Mouse (Mus musculus) regulatory T cell (primary cell): ENCODE data around the gene Ppm1f.

Source experiments
- in situ Hi-C: fragments of 300-600 bp; cut with MboI, MseI; formaldehyde crosslinking; loops from one replicate; pipeline ENCODE4 v1.15.1; 2025; ENCODE audit warnings: high pct_unique_total_duplicates

Gene Ppm1f

DNA sequence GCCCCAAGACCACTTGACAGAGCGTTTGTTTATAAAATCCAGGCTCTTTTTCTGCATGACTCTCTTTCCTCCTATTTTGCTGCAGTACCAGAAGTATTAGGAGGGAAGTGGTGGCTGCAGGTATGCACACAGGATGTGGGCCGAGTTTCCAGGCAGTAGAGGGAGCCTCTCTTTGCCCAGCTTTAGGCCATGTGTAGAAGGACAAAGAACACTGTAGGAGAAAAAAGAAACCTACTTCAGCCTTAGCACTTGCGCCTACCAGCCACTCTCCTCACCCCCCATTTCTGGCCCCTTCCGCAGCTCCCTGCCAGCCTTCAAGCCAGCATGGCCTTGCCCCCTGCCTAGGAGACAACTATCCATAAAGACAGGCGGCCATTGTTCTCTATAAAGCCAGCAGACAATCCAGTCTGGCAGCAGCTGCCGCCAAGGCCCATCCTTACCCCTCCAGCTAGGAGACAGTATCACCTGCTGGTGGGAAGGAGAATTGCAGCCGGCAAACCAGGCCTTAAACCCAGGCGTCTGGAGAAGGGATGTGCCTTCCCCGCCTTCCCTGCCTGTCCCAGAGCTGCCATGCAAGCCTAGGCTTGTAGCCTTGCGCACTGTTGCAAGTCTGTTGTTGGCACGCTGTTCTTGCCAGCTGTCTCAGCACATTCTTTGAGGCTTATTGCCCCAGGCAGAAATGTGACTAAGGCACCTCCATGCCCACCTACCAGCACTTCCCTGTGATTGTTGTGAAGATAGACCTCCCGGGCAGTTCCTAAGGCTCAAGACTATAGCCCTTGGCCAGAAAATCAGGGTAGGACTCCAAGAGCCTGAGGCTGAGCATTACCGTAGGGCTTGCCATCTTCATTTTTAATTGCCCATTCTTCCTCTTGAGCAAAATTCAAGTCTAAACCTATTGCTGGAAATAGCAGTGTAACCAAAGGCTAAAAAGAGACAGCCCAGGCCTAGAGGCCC lies 15.7 kb downstream of the Ppm1f start:
- in situ Hi-C loops, result loop anchor here (5.0 kb wide), 1 partner anchor 50 kb away; the partner anchor contains the start of gene Igll1

DNA sequence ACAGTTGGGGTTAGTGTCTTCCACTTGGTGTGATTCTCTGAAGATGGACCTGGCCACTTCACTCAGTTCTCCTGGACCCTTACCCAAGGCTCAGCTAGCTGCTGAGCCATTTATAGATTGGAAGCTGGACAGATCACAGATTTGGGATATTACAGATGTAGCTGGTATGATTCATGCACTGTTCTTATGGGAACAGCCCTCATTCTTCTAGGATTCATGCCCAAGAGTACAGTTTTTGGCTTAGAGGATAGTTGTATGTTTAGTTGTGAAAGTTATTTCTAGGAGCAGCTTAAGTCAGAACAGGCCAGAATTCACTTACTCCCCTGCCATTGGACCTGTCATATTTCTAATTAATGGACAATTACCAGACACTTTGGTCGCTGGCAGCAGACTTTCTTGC lies 17.2 kb downstream of the Ppm1f start:
- in situ Hi-C loops, result loop anchor here (5.0 kb wide), 1 partner anchor 51 kb away; the partner anchor contains the start of gene Igll1

DNA sequence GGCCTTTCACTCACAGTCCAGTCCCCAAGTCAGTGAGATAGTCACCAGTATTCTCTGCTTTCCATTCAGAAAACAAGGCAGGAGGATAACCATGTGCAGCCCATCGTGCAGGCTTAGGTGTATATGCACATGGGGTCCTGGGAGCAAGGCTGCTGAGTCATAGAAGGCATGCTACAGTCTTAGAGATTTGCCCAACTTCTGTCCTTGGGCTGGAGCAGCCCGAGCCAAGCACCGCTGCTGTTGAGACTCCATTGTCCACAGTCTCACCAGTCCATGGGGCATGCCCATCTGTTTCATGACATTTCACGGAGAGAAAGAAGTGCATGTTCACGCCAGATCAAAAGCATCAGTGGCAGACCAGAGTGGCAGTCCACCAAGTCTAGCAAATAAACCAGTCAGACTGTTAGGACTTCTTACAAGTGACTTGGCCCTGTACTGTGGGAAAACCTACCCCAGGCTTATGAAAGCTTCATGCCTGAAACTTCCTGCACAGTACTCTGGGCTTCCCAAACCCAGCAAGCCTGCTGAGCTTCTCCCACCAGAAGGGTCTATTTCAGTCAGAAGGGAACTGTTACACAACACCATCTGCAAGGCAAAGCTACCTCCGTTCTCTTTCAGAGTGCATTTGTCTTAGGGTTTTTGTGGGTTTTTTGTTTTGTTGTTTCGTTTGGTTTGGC lies 22.3 kb downstream of the Ppm1f start:
- in situ Hi-C loops, result no loop called here

DNA sequence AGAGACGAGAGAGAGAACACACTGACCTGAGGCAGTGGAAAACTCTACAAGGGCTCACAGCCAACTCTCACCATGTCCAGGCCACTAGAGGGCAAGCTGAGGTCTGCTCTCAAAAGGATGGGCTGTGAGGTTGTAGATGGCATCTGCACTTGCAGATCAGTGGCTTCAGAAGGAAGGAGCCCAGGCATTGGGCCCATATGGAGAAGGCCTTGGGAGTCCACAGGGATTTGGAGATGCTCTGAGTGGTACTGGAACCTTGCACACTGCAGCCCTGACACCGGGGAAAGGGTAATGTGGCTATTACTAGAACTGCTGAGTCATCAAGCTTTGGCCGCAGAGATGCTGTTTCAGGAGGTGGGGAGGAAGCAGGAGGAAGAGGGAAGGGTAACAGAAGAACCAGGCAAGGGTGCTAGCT lies 24.8 kb downstream of the Ppm1f start:
- in situ Hi-C loops, result loop anchor here (10.0 kb wide), 1 partner anchor 1984 kb away; no protein-coding TSS in a partner anchor

DNA sequence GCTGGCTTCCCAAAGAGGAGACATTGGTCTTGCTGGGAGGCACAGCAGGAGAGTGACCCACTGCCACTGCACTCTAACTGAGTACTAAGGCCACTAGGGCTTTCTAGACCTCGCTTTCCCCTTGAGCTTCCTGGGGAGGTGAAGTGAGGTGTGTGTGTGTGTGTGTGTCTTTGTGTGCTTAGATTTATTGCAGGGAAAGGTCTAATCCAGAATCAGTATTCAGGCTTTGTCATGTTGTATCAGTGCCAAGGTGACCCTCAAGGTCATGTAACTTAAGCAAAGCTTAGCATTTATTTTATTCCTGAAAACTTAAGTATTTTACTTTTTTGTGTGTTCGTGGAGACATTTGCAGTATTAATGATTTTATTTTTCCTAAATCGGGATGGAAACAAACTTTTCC lies 28.2 kb downstream of the Ppm1f start:
- in situ Hi-C loops, result loop anchor here (10.0 kb wide), 1 partner anchor 1980 kb away; no protein-coding TSS in a partner anchor

DNA sequence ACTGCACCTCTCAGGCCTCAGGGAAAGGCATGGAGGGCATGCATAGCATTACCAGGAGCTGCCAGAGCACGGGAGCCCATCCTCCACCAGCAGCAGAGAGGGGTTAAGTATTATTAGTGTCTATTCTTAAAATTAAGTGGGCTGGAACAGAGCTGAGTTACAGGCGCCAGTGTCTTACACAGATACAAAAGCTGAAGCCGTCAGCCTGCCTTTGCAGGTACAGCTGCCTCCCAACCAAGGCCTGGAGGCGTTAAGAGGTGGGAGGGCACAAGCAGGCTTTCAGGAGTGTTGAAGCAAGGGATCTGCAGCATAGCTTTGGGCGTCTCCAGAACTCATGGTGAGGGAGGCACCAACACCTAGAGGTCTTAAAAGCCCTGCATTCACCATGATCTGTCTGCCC lies 30.3 kb downstream of the Ppm1f start:
- in situ Hi-C loops, result loop anchor here (10.0 kb wide), 1 partner anchor 1978 kb away; no protein-coding TSS in a partner anchor

DNA sequence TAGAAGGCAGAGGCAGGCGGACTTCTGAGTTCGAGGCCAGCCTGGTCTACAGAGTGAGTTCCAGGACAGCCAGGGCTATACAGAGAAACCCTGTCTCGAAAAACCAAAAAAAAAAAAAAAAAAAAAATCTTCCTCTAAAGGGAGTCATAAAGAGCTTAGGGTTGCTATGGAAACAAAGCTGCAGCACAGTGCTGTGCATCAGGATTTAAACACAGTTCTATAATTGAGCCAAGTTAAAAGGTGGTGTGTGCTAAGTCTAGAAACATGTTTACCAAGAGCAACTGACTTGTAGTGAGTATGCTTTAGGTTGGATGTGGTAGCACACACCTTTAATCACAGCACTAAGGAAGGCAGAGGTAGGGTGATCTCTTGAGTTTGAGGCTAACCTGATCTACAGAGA lies 32.6 kb downstream of the Ppm1f start:
- in situ Hi-C loops, result loop anchor here (10.0 kb wide), 1 partner anchor 1976 kb away; no protein-coding TSS in a partner anchor

DNA sequence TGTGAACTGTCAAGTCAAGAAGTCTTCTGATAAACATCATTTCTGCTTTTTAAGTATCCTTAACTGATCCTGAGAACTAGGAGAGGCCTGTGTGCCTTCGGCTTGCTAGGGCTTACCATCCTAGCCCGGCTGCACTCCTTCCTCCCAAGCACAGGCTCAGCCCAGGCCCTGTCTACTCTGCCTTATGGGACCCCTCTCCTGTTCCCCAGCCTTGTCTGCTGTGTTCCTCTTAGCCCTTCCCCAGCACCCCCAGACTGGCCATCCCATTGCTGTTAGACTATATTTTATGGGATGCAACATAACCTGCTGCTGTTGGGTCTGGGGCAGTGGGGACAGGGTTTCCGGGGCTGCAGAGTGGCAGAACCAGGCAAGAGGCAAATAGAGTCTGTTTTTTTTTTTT lies 34.1 kb downstream of the Ppm1f start:
- in situ Hi-C loops, result no loop called here

DNA sequence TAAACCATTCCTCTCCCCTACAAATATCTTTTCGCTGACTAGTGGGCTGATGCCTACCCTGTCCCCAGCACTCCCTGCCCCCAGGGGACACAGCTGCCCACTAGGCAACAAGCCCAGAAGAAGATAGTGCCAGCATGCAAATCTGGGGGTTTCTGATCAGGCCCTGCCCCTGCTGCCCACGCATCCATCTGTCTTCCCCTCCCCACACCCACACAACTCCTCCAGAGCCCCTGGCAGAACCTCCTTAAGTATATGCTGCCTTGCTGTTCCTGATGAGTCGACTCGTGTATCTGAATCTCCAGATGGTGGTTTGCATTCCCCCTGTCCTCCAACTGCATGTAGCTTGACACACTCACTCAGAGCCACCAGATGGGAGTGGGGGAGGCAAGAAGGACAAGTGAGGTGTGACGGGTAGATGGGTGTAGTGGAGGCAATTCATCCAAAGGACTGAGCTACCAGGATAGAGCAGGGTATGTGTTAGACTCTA lies 34.6 kb downstream of the Ppm1f start:
- in situ Hi-C loops, result no loop called here

DNA sequence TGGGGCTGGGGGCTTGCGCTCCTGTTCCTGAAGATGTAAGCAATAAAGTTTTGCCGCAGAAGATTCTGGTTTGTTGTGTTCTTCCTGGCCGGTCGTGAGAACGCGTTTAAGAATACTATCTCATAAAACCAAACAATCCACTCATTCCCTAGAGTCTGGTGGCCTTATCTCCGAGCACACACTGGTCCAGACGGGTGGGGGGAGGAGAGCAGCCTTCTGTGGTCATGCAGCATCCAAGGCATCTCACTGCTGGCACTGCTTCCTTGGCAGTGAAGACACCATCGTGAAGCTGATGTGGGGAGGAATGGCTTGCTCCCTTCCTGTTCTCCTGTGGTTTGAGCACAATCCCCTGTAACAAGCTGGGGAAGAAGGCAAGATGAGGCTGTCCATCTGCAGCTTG lies 43.3 kb downstream of the Ppm1f start:
- in situ Hi-C loops, result no loop called here

DNA sequence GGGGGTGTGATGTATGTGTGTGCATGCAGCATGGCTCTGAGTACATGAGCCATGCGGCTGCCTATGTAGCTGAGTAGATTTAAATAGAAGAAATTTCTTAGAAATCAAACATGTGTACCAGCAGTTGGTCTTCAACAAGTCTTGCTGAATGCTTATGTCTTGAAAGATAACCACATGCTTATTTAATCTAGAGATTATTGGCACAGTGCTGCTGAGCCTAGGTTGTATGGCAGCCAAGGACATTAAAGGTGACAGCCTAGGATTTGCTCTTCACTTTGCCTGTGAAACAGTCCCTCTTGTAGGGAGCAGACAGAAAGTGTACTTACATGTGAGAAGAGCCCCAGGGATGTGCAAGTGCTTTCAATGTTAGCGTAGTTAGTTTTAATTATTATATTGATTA lies 44.8 kb downstream of the Ppm1f start:
- in situ Hi-C loops, result no loop called here

DNA sequence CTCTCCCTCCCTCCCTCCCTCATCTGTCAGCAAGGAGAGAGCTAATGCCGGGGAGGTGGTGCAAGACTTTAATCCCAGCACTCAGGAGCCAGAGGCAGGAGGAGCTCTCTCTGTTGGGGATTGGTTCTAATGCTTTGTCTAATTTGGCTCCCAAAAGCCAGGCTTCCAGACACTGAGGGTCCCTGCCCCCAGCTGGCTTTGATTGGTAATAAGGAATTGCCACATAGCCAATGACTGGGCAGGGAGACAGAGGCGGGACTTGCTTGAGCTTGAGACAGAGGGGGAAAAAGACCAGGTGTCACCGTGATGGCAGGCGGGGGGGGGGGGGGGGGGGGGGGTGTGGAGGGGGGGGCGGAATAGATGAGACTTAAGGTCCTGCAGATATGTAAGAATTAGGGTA lies 62.3 kb downstream of the Ppm1f start:
- in situ Hi-C loops, result no loop called here

DNA sequence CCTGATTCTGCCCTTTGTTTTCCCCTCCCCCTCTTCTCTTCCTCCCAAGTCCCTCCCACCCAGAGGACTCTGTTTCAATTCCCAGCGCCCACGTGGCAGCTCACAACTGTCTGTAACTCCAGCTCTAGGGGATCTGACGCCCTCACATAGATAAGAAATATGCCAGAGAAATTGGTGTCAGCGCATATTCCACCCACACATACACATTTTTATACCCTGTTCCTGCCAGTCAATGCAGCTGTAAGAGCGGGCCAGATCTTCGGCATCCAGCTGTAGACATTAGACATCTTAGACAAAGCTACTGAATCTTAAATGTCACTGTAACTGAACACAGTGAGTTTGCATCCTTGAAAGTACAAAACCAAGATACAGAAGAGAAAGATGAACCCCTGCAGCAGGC lies 63.6 kb downstream of the Ppm1f start:
- in situ Hi-C loops, result no loop called here

DNA sequence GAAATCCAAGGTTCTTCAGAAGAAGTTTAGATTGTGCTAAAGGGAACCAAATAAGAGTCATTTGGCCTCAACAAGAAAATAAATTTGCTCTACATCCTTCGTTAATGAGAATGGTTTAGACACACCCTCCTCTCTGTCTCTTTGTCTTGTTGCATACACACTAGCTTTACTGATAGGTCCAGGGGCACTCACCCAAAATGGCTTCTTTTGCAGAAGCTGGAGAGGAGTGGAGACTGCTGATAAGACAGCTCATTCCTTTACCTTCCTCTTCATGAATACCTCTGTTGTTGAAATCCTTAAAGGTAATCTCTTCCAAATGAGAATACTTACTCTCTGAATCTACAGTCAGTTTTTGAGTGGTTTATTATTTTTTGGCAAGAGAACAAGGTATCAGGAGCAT lies 68.9 kb downstream of the Ppm1f start:
- in situ Hi-C loops, result no loop called here

DNA sequence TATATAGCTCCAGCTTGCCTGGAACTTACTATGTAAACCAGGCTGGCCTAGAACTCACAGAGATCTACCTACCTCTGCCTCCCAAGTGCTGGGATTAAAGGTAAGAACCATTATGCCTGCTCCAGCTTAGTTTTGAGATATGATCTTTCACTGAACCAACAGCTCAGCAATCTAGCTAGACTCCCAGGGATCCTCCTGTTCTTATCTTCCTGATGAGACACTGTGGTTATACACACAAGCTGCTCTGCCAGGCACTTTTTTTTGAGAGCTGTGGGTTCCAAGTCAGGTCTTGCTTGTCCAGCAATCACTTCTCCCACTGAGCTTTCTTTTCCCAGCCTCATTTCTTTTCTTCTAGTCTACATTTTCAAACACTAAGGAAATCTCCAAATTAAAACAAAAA lies 70.0 kb downstream of the Ppm1f start:
- in situ Hi-C loops, result no loop called here
